Mouse (Mus musculus) liver, adult 2 months (tissue): Measurements from ENCODE around the gene Nol4l.

Source experiments
- CTCF ChIP-seq: fragments of 200-500 bp; IDR thresholded peaks from 2 replicates; pipeline ENCODE4 v1.5.1; 2011; ENCODE audit warnings: low read depth, low read length, control low read depth
- POLR2A ChIP-seq: fragments of 200-500 bp; IDR thresholded peaks from 2 replicates; pipeline ENCODE4 v1.6.1; 2011; ENCODE audit warnings: low read length, control low read depth; ENCODE audit not compliant: insufficient read depth; ENCODE audit errors: extremely low read depth

DNA sequence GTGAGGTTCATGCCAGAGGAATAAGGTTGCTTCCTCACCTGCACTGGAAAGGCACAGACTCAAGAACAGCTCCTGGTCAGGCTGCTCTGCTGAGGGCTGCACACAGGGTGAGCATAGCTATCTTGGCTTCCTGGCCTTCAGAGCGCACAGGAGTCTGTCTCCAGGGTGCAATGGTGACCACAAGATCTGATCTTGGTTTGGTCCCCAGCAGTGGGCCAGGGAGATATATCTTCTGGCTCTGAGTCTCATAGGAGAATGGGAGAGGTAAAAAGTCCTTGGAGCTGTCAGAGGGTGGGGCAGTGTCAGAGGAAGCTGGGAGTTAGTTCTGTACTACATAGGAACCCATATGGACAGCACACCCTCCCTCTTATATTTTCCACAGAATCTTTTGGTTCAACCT lies 50.3 kb downstream of the Nol4l start:
- TF ChIP-seq CTCF: no peak
- TF ChIP-seq POLR2A: no peak
